ENCODE assay signal across 12 mouse cellular contexts in genomic region chr10:77192745-77193144, GRCm38 (mm10). TPM values are rescaled to one million over a fixed set of nuclear protein-coding genes. Genes with fewer than 3 reads are reported as not detected.
"Had no signal": no experiment of that assay in that cellular context is flagged by ENCODE, and none has a peak within 500 bp of the region (broad histone marks: within the 10 kb centered on the region; RNA-seq: fewer than 3 reads in every experiment).

No protein-coding gene starts in this region.

- DNase-seq: kidney, adult 9 months; kidney, postnatal 36 days; layer of hippocampus, adult 9-11 months; layer of hippocampus, postnatal 36 days; liver; liver, embryonic 13.5 days; liver, postnatal 0 days; lung, postnatal 14 days; right cerebral cortex, postnatal 25 days; thymus, adult 2 months; thymus, postnatal 25 days had no signal

RNA-seq across cellular contexts. Expression of gene Col18a1, which starts 26.4 kb away (rescaled TPM):
- total RNA-seq: neutrophil, adult 5-6 weeks had no signal
